In genomic region chr11:77446628-77447041, GRCm38 (mm10) we compare ENCODE assay signal across 8 mouse cellular contexts. TPM values are rescaled to one million over a fixed set of nuclear protein-coding genes. Genes with fewer than 3 reads are reported as not detected.
DNase-seq lines count a peak whose midpoint lies in the region; ATAC-seq and TF ChIP-seq lines count a peak whose summit lies in the region.

No protein-coding gene starts in this region.

- peak; percentile 85 for TF ChIP-seq CTCF in layer of hippocampus, adult 2 months (conservative IDR thresholded peaks at IDR 0.05)

- peaks cover 14% of the 10 kb centered on the region for H3K36me3 ChIP-seq in limb, embryonic 15.5 days
- H3K36me3 ChIP-seq in midbrain, embryonic 11.5 days (ENCODE audit: control insufficient read depth, insufficient read depth, low read length), result peaks cover 5% of the 10 kb centered on the region; the same call in 1 of the 2 replicates

- H3K27ac ChIP-seq in layer of hippocampus, adult 2 months, result peak overlapping the region; percentile 32; the same call in 1 of the 2 replicates
- no peak overlapping the region for H3K27ac ChIP-seq in limb, embryonic 15.5 days
- H3K27ac ChIP-seq in midbrain, embryonic 11.5 days (ENCODE audit: low read depth, low read length), result no peak overlapping the region

- H3K27me3 ChIP-seq in limb, embryonic 15.5 days, result no peaks in the 10 kb centered on the region
- no peaks in the 10 kb centered on the region for H3K27me3 ChIP-seq in midbrain, embryonic 11.5 days (ENCODE audit: control insufficient read depth, insufficient read depth, low read length)

- H3K4me2 ChIP-seq in limb, embryonic 15.5 days, result no peak overlapping the region
- no peak overlapping the region for H3K4me2 ChIP-seq in midbrain, embryonic 11.5 days

- H3K4me3 ChIP-seq in layer of hippocampus, adult 2 months, result no peak overlapping the region
- no peak overlapping the region for H3K4me3 ChIP-seq in limb, embryonic 15.5 days
- H3K4me3 ChIP-seq in midbrain, embryonic 11.5 days (ENCODE audit: low read depth, low read length), result no peak overlapping the region

- no peak overlapping the region for H3K9ac ChIP-seq in limb, embryonic 15.5 days
- no peak overlapping the region for H3K9ac ChIP-seq in midbrain, embryonic 11.5 days (ENCODE audit: low read length)

- no peaks in the 10 kb centered on the region for H3K4me1 ChIP-seq in limb, embryonic 15.5 days
- no peaks in the 10 kb centered on the region for H3K4me1 ChIP-seq in midbrain, embryonic 11.5 days (ENCODE audit: control insufficient read depth, insufficient read depth, low read length)

- peak in 1 of 2 experiments; percentile 46 for DNase-seq in layer of hippocampus, adult 2 months (ENCODE audit: low spot score in 2 of 2)
- DNase-seq in layer of hippocampus, postnatal 36 days, result no peak
- peak; percentile 62 for DNase-seq in Muller cell, postnatal 12 days (ENCODE audit: inconsistent ontology term)
- DNase-seq in cerebellum, postnatal 36 days, result peak; percentile 47 to 63
- peak; percentile 61 to 69 for DNase-seq in heart, postnatal 14 days
- no peak for DNase-seq in midbrain, embryonic 11.5 days (ENCODE audit: low spot score, missing footprints)

- no peaks in the 10 kb centered on the region for H3K9me3 ChIP-seq in limb, embryonic 15.5 days
- H3K9me3 ChIP-seq in midbrain, embryonic 11.5 days (ENCODE audit: control insufficient read depth, low read length), result no peaks in the 10 kb centered on the region

- ATAC-seq in limb, embryonic 15.5 days (ENCODE audit: insufficient number of reproducible peaks, low FRiP score, low TSS enrichment, low read depth), result peak; percentile 69; the same call in 1 of the 2 replicates
- ATAC-seq in neutrophil, adult 5-6 weeks (ENCODE audit: extremely low read depth, insufficient number of reproducible peaks, low FRiP score, poor library complexity, severe bottlenecking), result peak; percentile 82
- ATAC-seq in midbrain, embryonic 11.5 days (ENCODE audit: low FRiP score), result no peak

- 41% methylated on average over 6 of the region's 6 CpGs for WGBS in limb, embryonic 15.5 days
- 63% methylated on average over 6 of the region's 6 CpGs for WGBS in midbrain, embryonic 11.5 days

- intact Hi-C loops in heart, postnatal 14 days (cut with DNase I), result loop anchor here (1.0 kb wide), 2 partner anchors 129 to 232 kb away; no protein-coding TSS in a partner anchor

RNA-seq across cellular contexts. Expression of gene Coro6, which starts 15.6 kb away (rescaled TPM):
- total RNA-seq in layer of hippocampus, adult 2 months (2021), result 10 to 100 TPM; 12.7 to 14.1 TPM
- total RNA-seq in layer of hippocampus, postnatal 36 days (2021), result 10 to 100 TPM; 12.5 to 15.9 TPM
- total RNA-seq in heart, postnatal 14 days (2021), result 100 to 1,000 TPM; 188 to 189 TPM
- 2.2 and 8.0 TPM in 2 replicates for polyA plus RNA-seq in limb, embryonic 15.5 days (2015; fragmentation: Nextera tagmentation; extraction: Ambion mirVana)
- 0.37 and 0.70 TPM in 2 replicates for total RNA-seq in neutrophil, adult 5-6 weeks (2017)
- 0.06 TPM in 1 of 2 replicates, not detected in the other for polyA plus RNA-seq in midbrain, embryonic 11.5 days (2014; fragmentation: Nextera tagmentation; extraction: Ambion mirVana)

RNA-seq across cellular contexts. Expression of gene Ankrd13b, which starts 42.8 kb away (rescaled TPM):
- 10 to 100 TPM; 80.1 to 81.7 TPM for total RNA-seq in layer of hippocampus, adult 2 months (2021)
- total RNA-seq in layer of hippocampus, postnatal 36 days (2021), result 10 to 100 TPM; 83.2 to 88.4 TPM
- 10 to 100 TPM; 10.6 to 10.9 TPM for total RNA-seq in heart, postnatal 14 days (2021)
- polyA plus RNA-seq in limb, embryonic 15.5 days (2015; fragmentation: Nextera tagmentation; extraction: Ambion mirVana), result 5.0 and 7.2 TPM in 2 replicates
- total RNA-seq in neutrophil, adult 5-6 weeks (2017), result 0.25 TPM in 1 of 2 replicates, not detected in the other
- polyA plus RNA-seq in midbrain, embryonic 11.5 days (2014; fragmentation: Nextera tagmentation; extraction: Ambion mirVana), result 9.5 and 13.5 TPM in 2 replicates

RNA-seq across cellular contexts. Expression of gene Git1, which starts 46.7 kb away (rescaled TPM):
- 100 to 1,000 TPM; 295 to 316 TPM for total RNA-seq in layer of hippocampus, adult 2 months (2021)
- total RNA-seq in layer of hippocampus, postnatal 36 days (2021), result 100 to 1,000 TPM; 284 to 288 TPM
- total RNA-seq in heart, postnatal 14 days (2021), result 10 to 100 TPM; 49.1 to 50.0 TPM
- polyA plus RNA-seq in limb, embryonic 15.5 days (2015; fragmentation: Nextera tagmentation; extraction: Ambion mirVana), result 9.1 and 10.8 TPM in 2 replicates
- total RNA-seq in neutrophil, adult 5-6 weeks (2017), result 19.3 and 22.3 TPM in 2 replicates
- 11.3 and 13.8 TPM in 2 replicates for polyA plus RNA-seq in midbrain, embryonic 11.5 days (2014; fragmentation: Nextera tagmentation; extraction: Ambion mirVana)

Comparison
In these comparisons a context has a peak if more than half of its experiments do, and no peak if none do; other contexts are left out.
1. DNase-seq: peak in Muller cell, postnatal 12 days (single experiment), cerebellum, postnatal 36 days (2 of 2) and heart, postnatal 14 days (2 of 2); none in layer of hippocampus, postnatal 36 days (0 of 2) and midbrain, embryonic 11.5 days (single experiment).
2. RNA of gene Coro6, which starts 15.6 kb away (total RNA-seq): 188 to 189 TPM in heart, postnatal 14 days; 12.5 to 15.9 TPM in layer of hippocampus, postnatal 36 days, 12.7 to 14.1 TPM in layer of hippocampus, adult 2 months and 0.37 to 0.70 TPM in neutrophil, adult 5-6 weeks; every median in the first group is over 10 times any median in the second.
3. RNA of gene Git1, which starts 46.7 kb away (total RNA-seq): 295 to 316 TPM in layer of hippocampus, adult 2 months and 284 to 288 TPM in layer of hippocampus, postnatal 36 days; 49.1 to 50.0 TPM in heart, postnatal 14 days and 19.3 to 22.3 TPM in neutrophil, adult 5-6 weeks; every median in the first group is over 4 times any median in the second.